Mouse (Mus musculus): ENCODE measurements around the gene Musk. TPM values are rescaled to one million over a fixed set of nuclear protein-coding genes. Genes with fewer than 3 reads are reported as not detected.
"Not testable (repeated sequence)": the region's sequence is repeated elsewhere in the genome, so short reads cannot be mapped to it uniquely, and the experiment has no call there.

The Musk gene
- total RNA-seq (2014; fragmentation: Nextera tagmentation) (not detected in 2 replicates), total RNA-seq (2017) (not detected in 2 replicates)

DNA sequence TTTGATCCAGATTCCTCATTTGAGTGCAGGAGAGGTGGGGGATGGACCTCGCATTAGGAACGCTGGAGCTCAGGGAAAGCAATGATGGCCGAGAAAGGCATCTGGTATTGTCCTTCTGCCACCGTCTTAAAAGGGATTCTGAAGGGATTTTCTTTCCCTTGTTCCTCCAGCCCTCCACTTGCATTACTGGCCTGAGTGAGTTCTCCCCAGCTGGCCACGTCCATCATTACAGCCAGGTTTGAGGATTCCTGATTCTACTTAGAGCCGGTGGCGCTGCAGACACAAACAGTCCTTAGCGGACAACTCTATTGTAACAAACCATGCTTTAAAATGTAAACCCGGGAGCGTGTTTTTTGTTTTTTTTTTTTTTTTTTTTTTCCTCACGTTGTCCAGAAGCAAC lies at the start of gene Musk:
Gene Musk (plus strand): TSS at position 274 of the 400 bp plus-strand sequence.
- no peak for ATAC-seq (replicated peaks; ENCODE audit: low FRiP score, low TSS enrichment, poor library complexity, severe bottlenecking)

DNA sequence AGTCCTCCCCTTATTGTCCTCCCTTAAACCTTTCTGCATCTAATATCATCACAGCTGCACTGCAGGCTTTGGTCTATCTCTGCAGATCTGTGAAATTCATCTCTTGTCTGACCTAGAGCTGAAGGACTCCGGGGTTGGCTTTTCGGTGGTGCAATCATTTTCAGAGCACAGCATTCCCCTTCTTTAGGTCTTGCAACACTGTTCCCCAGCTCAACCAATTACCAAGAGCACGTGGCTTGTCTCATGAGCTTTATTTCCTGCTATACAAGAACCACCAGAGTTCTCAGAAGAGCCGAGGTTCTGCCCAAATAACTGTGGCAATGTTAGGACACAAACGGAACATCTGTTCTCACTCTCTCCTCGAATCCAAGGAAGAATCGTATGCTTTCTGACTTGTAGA lies 45.3 kb upstream of the Musk start:
- ATAC-seq (replicated peaks; ENCODE audit: low FRiP score, low TSS enrichment, poor library complexity, severe bottlenecking) = no peak

DNA sequence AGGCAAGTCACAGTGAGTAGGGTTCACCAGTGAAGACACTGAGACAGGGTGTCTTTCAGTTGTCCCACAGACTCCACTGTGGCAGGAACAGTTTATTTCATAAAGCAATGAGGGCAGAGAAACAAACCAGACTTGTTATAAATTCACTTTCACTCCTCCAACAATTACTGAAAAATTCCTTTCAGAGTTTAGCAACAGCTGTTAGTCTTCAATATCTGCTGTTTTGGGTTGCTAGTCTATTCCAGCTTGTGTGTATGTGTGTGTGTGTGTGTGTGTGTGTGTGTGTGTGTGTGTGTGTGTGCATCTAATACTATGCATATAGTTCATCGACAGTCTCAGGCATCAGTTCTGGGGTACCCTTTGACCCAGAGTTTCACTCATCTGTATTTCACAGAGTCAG lies 40.2 kb upstream of the Musk start:
- no peak for ATAC-seq (replicated peaks; ENCODE audit: low FRiP score, low TSS enrichment, poor library complexity, severe bottlenecking)

DNA sequence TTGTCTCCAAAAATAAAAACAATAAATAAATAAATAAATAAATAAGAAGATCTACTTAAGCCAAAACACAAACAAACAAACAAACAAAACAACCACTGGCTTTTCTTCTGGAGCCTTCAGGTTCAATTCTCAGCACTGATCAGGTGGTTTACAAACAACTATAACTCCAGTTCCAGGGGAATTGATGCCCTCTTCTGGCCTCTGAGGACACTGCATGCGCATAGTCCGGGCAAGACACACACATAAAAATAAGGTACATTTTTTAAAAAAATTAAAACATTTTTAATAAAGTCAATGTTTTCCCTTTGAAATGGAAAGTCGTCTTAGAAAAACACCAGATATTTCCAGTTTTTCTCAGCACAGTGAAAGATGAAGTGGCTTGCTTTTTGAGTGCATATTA lies 33.4 kb upstream of the Musk start:
- ATAC-seq (replicated peaks; ENCODE audit: low FRiP score, low TSS enrichment, poor library complexity, severe bottlenecking) = no peak

DNA sequence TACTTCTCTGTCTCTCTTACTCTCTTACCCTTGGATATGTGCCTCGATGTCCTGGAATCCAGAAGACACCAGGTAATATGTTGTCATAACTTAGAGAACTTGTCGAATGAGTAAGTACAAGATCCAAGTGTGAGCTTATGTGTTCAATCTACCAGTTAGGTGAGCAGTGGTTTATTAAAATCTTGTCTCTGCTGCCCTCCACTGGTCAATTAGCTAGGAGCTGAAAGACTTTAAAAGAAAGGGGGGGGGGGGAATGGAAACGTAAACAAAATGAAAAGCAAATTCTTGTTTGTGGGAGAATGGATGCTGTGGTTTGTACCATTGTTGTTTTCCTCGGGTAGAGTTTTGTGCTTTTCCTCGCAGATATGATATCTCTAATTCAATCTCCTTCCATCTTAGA lies 32.4 kb upstream of the Musk start:
- no peak for ATAC-seq (replicated peaks; ENCODE audit: low FRiP score, low TSS enrichment, poor library complexity, severe bottlenecking)

DNA sequence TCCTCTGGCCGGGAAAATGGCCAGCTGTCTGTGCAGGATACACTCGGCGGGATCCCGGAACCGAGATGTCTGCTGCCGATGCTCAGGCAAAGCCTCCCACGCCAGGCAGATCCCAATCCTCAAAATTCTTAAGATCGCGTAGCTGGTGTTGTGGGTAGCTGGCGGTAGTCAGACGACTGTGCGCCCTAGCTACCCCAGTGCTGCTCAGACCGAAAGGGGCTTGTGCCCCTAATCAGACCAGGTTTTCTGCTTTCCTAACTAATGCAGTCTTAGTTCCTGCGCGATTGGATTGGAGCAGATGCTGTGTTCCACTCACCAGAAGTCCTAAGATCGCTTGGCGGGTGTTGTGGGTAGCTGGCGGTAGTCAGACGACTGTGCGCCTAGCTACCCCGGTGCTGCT lies 25.0 kb upstream of the Musk start:
- ATAC-seq (replicated peaks; ENCODE audit: low FRiP score, low TSS enrichment, poor library complexity, severe bottlenecking) = not testable (repeated sequence)

DNA sequence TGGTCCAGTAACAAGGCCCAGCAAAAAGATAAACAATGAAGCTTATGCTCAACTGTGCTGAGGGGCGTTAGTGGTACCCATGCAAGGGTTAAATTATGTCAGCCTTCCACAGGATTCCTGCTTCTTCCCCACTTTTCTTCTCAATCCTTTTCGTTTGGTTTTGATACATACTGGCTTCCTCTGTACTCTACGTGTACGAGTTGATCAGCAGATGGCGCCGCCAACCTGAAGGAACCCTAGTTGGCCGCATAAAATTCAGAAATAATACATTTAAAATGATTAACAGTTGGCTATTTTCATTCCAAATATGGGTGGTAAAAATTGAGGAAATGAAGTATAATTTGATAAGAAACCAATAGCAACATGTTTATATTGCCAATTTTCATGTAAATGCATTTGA lies 19.5 kb upstream of the Musk start:
- no peak for ATAC-seq (replicated peaks; ENCODE audit: low FRiP score, low TSS enrichment, poor library complexity, severe bottlenecking)

DNA sequence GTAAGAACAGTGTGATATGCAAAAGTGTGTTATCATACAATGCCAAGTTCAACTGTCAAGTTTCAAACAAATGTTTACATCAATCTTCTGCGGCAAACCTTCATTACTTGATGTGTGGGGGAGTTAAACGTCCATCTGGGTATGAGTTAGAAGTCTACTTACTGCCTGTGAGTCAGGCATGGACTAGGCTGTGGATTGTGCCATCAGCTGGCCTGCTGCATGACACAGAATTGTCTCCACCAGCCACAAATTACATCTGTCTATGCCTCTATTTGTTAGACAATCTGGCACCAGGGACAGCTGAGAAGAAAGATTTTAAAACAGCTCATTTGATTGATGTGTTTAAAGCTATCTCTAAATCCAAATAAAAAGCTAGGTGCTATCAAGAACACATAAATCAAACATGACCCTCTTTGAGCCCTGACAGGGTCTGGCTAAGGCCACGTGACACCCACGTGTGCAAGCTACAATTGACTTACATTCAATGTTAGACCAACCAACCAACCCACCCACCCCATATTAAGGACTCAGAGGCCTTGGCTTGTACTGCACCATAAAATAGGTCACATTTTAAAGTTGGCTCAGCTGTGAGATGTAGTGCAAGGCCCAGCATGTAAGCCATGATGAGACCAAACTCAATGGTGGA lies 16.7 kb upstream of the Musk start:
- ATAC-seq (replicated peaks; ENCODE audit: low FRiP score, low TSS enrichment, poor library complexity, severe bottlenecking) = no peak

DNA sequence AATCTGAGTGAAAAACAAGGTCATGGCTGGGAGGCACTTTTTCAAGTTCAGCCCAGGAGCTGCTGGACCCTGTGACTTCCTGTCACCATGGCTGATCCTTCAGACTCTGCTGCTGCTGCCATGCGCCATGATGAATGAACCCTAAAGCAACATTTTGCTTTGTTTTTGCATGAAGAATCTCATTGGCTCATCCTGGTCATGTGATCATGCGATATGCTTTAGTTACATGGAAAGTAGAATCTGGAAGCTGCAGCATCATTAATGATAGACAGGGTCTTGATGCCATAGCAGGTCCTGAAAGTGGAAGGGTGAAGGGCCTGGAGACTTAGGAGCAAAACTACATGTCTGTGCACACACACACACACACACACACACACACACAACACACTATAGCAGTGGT lies 15.8 kb upstream of the Musk start:
- ATAC-seq (replicated peaks; ENCODE audit: low FRiP score, low TSS enrichment, poor library complexity, severe bottlenecking) = no peak

DNA sequence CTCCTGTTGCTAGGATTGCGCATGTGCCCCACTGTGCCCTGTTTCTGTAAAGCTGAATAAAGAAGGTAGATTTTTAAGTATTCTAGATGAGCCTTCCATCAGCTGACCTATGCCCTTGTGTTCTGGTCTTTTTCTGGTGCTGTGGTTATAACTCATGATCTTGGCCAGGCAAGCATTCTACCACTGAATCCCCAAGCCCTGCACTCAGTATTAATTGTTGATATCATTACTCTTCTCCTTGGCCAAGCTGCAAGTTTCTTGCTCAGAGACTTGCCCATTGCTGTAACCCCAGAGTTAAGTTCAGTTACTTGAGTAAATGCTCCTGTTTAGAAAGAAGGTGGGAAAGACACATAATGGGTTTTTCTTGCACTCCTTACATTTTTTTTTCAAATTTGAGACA lies 14.8 kb upstream of the Musk start:
- no peak for ATAC-seq (replicated peaks; ENCODE audit: low FRiP score, low TSS enrichment, poor library complexity, severe bottlenecking)

DNA sequence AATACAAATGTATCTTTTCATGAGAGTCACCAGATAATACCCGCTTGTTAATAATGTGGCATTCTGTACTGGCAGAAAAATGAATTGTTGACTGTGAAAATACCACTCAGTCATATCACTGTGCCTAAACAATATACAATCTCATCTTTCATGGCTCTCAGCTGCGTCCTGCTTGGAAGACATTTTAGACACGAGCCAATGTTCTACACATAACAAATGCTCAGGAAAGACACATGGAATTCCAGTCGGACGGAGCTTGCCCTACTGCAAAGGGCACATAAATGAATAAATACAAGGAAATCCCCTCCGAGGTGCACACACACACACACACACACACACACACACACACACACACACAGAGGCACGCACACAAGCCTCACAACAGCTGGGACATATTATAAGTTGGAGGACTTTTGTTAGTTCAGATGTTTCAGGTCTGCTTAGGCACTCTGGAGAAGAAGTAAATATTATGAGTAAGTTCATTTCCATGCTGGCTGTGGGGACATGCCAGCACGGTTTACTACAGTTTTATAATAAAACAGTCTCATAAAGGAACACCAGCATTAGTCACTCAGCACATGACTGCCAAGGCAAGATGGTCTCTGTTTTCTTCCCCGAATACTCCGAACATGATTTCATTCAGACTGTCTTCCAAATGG lies 14.1 kb upstream of the Musk start:
- ATAC-seq (replicated peaks; ENCODE audit: low FRiP score, low TSS enrichment, poor library complexity, severe bottlenecking) = no peak

DNA sequence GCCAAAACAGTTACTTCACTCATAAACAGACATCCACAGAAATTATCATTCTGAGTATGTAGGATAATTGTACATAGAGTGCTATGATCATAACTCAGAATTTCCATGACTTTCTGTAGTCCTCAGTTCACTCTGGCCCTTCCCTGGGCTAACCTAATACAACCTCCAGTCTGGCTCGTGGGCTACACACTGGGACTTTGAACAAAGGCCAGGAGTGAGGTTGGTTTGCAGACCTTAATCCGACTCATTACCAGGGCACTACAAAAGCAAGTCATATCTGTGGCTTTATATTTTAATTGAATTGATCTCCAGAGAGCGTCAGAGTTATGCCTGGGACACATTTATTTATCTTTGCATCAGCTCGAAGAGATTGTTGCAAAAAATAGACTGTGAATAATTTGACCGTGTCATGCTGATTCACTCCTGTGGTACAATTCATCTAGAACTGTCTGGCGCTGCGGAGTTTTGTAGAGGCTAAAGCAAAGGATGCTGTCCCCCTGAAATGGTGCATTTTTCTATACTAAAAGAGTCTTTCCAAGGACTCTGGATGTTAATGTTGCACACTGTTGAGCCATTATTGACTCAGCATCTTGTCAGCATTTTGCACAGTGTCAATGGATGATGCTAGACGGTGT lies 10.4 kb upstream of the Musk start:
- no peak for ATAC-seq (replicated peaks; ENCODE audit: low FRiP score, low TSS enrichment, poor library complexity, severe bottlenecking)

DNA sequence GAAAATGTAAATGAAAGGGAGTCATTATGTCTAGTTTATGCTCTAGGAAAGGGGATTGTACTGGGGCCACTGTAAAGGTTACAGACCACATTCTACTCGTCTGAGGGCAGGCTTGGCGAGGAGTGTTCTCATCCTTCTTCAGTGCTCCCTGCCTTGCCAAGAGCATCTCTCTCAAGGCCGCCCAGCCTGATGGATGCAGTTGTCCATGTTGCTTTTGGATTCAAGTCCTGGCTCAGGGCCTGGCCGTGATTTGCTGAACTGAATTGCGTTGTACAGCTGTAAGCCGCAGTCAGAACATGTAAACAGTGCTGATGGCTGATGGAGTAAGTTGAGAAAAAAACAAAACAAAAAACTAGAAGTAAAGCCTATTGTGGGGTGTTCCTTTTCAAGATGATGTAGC lies 7.4 kb upstream of the Musk start:
- no peak for ATAC-seq (replicated peaks; ENCODE audit: low FRiP score, low TSS enrichment, poor library complexity, severe bottlenecking)

DNA sequence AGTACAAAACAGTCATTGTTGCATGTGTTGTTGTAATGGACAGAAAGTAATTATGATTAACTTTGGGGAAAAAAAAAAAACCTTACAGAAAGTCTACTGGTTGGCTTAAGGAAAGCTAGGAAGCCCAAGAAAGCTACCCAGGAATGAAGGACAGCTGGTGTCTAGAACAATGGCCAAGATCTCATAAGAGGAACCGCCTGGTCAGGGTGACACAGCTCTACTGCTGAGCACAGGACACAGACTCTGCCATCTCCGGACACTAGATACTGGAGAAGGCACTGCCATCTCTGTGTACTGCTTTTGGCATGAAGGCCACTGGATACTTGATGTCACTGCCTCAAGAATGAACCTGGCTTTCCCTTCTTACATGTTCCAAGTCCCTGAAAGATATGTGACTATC lies 5.6 kb upstream of the Musk start:
- no peak for ATAC-seq (replicated peaks; ENCODE audit: low FRiP score, low TSS enrichment, poor library complexity, severe bottlenecking)

DNA sequence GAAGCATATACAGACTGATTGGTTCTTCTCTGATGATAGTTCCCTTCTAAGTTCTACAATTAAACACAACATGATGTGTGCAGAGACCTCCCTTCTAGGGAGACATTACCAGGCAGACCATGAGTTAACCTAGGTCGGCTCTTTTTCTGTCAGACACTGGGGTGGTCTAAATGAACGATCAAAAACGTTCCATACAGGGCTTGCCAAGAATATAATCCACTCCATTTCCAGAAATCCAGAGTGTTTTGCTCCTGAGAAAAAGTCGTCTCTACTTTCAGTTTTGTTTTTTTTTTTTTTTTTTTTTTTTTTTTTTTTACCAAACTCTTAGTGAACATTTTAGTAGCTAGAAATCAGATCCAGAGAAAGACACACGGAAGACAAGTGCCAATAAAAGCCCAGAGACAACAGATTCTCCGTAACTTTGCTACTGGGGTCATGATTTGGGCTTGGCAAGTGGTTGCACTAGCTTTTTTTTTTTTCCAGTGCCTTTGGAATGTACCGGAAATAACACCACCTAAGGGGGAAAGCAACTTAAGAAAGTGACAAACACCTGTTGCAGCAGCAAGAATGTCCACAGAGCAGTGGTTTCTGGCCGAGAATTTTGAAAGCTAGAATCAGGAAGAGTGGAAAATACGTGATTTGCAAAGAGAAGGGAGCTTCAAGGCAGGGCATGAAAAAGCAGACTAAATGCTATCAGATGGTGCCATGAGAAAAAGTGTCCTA lies 769 bp downstream of the Musk start:
- no peak for ATAC-seq (replicated peaks; ENCODE audit: low FRiP score, low TSS enrichment, poor library complexity, severe bottlenecking)

DNA sequence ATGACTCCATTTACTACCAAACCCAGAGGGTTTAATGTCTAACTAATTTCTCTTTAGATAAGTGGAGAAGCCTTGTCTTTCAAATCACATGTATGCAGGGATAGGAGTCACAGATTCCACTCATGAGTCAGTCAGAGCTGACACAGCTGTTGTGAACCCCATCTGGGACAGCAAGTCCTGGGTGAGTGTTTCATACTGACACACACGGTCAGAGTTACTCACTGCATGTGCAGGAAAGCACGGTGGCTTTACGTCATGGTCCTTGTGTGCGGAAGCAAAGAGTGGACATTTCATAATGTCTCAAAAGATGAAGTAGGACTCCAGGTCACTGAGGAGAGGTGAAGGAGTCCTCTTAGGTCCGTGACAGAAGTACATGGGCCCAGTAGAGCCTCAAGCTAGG lies 3.0 kb downstream of the Musk start:
- ATAC-seq (replicated peaks; ENCODE audit: low FRiP score, low TSS enrichment, poor library complexity, severe bottlenecking) = no peak

DNA sequence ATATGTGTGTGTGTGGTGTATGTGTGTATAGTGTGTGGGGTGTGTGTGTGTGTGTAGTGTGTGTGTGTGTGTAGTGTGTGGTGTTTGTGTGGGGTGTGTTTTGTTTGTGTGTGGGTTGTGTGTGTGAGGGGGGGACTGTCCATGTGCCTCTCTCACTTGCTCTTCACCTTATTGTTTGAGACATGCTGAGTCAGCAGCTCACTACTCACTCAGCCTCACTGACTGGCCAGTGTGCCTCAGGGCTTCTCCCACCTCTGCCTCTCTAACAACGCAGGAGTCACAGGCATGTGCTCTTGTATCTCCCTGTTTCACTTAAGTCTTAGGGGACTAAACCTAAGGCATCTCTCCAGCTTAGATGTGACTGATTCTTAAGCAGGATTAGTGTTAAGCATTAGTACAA lies 6.1 kb downstream of the Musk start:
- ATAC-seq (replicated peaks; ENCODE audit: low FRiP score, low TSS enrichment, poor library complexity, severe bottlenecking) = no peak

DNA sequence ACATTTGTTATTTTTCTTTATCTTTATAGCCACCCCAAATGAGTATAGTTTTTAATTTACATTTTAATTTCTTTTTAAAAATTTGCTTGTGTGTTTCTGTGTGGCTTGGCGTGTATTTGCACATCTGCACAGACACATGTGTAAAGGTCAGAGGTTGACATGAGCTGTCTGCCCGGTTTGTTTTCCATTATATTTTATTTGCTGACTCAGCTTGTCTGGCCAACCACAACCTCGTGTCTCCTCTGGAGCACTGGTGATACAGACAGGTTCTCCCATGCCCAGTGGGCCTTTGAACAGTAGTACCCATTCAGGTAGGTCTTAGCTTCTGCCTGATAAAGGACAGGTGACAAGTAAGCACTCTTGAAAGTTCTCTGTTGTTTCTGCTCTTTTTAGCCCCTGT lies 7.3 kb downstream of the Musk start:
- ATAC-seq (replicated peaks; ENCODE audit: low FRiP score, low TSS enrichment, poor library complexity, severe bottlenecking) = no peak

DNA sequence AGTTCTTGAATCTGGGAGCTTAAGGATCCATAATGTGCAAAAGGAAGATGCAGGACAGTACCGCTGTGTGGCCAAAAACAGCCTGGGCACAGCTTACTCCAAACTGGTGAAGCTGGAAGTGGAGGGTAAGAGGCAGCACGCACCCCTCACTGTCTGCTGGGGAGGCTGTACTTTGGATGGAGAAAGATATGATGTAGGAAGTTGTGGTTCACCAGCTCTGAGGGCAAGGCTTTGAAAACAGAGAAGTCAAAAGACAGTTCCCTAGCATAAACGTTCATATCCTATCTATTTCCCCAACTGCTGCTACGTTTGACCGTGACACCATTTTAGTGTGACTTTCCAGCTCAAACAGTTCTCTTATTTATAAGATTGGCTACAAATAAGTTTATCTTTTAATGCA lies 18.1 kb downstream of the Musk start:
- peak; percentile 59; the same call in 1 of the 2 replicates for ATAC-seq (replicated peaks; ENCODE audit: low FRiP score, low TSS enrichment, poor library complexity, severe bottlenecking)

DNA sequence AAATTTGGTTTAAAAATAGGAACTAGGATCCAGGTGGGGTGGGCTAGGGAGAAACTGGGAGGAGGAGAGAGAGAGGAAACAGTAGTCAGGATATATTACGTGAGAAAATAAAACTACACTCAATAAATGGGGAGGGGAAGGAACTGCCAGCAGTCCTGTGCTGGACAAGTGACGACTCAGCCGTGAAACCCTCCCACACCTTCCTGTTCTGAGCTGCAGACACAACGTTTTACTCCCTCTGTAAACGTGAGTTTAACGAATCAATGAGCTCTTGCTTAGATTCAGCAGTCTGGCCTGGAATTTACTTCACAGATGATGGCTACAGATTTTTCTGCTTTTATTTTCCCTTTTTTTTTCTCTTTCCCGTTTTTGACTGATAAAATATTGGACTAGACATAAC lies 18.8 kb downstream of the Musk start:
- ATAC-seq (replicated peaks; ENCODE audit: low FRiP score, low TSS enrichment, poor library complexity, severe bottlenecking) = no peak

Measured in megakaryocyte-erythroid progenitor cell, adult 5-6 weeks (primary cell).